Mouse (Mus musculus) liver, adult 2 months (tissue): ENCODE results near the gene Magi2.

Experiments
- CTCF ChIP-seq: fragments of 200-500 bp; IDR thresholded peaks from 2 replicates; pipeline ENCODE4 v1.5.1; 2011; ENCODE audit warnings: low read depth, low read length, control low read depth
- POLR2A ChIP-seq: fragments of 200-500 bp; IDR thresholded peaks from 2 replicates; pipeline ENCODE4 v1.6.1; 2011; ENCODE audit warnings: low read length, control low read depth; ENCODE audit not compliant: insufficient read depth; ENCODE audit errors: extremely low read depth

- TF ChIP-seq POLR2A (no peak), CTCF (no peak)
Observed at GRCm38 (mm10) chr5:20048386-20048785, 821.5 kb downstream of the Magi2 start.
